Mouse (Mus musculus): Measurements from ENCODE around the gene Dhps. TPM values are rescaled to one million over a fixed set of nuclear protein-coding genes. Genes with fewer than 3 reads are reported as not detected.

The Dhps gene
- polyA plus RNA-seq (2015; fragmentation: Nextera tagmentation; extraction: Ambion mirVana), result 40.2 and 42.2 TPM in 2 replicates

DNA sequence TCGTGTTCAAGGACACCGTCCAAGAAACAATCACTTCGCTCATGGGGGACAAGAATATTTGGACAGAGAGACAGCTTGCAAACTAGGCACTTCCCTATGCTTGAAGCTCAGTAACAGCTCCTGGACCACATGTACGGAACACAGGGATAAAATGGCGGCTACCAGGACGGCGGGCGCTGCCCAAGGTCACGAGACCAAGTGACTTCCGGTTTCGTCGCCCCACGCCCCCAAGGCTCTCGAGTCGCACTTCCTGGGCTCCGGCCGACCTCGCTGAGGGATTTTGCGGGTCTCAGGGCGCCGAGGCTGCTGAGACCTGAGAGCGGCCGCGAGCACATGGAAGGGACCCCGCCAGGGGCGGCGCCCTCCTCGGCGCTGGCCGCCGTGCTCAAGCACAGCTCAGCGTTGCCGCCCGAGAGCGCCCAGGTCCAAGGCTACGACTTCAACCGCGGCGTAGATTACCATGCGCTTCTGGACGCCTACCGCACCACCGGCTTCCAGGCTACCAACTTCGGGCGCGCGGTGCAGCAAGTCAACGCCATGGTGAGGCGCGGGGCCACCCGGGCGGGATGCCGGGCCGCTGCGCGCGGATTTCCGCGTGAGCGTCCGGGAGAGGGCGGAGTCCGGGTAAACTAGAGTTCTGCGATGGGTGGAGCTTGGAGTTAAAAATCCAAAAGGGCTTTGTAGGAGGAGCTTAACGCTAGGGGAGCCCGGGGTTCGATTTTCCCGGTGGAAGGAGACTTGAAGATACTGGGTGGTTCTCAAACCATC, at the start of gene Dhps:
Gene Dhps, plus strand, starts transcription at position 244 of the 768 bp plus-strand sequence.
- peak; percentile 72 for TF ChIP-seq EP300 (optimal IDR thresholded peaks at IDR 0.05)
- TF ChIP-seq CTCF (IDR thresholded peaks at IDR 0.05; ENCODE audit: low read depth), result peak; percentile 54
- 0 out of 2 replicates have a peak, but pooled peaks cover 4% of the 10 kb centered on the region for H3K4me1 ChIP-seq (replicated peaks; ENCODE audit: control insufficient read depth, insufficient read depth)
- peak within 1 kb of the TSS; percentile 68 for H3K4me2 ChIP-seq (replicated peaks; ENCODE audit: low read depth)
- H3K4me3 ChIP-seq (ENCODE audit: low read depth, low read length), result peak within 1 kb of the TSS; percentile 90
- H3K9me3 ChIP-seq (ENCODE audit: control insufficient read depth, low read length), result no peaks in the 10 kb centered on the region
- under 1% methylated on average over 67 of the region's 68 CpGs for WGBS
- peak within 1 kb of the TSS; percentile 98 for H3K27ac ChIP-seq (replicated peaks)
- no peaks in the 10 kb centered on the region for H3K27me3 ChIP-seq (ENCODE audit: control insufficient read depth, insufficient read depth, low read length)
- peak within 1 kb of the TSS; percentile 94 for H3K9ac ChIP-seq (ENCODE audit: low read length)
- H3K36me3 ChIP-seq (ENCODE audit: control insufficient read depth, insufficient read depth, low read length), result peaks cover 11% of the 10 kb centered on the region; the same call in 1 of the 2 replicates
- ATAC-seq (ENCODE audit: low FRiP score, low TSS enrichment), result peak; percentile 90
- DNase-seq (ENCODE audit: low spot score), result peak; percentile 93

- H3K4me3 ChIP-seq (ENCODE audit: low read depth, low read length), result no peak overlapping the region
- H3K9ac ChIP-seq (ENCODE audit: low read length), result no peak overlapping the region
Observed at GRCm38 (mm10) chr8:85023846-85024245, 47.7 kb upstream of the Dhps start.

DNA sequence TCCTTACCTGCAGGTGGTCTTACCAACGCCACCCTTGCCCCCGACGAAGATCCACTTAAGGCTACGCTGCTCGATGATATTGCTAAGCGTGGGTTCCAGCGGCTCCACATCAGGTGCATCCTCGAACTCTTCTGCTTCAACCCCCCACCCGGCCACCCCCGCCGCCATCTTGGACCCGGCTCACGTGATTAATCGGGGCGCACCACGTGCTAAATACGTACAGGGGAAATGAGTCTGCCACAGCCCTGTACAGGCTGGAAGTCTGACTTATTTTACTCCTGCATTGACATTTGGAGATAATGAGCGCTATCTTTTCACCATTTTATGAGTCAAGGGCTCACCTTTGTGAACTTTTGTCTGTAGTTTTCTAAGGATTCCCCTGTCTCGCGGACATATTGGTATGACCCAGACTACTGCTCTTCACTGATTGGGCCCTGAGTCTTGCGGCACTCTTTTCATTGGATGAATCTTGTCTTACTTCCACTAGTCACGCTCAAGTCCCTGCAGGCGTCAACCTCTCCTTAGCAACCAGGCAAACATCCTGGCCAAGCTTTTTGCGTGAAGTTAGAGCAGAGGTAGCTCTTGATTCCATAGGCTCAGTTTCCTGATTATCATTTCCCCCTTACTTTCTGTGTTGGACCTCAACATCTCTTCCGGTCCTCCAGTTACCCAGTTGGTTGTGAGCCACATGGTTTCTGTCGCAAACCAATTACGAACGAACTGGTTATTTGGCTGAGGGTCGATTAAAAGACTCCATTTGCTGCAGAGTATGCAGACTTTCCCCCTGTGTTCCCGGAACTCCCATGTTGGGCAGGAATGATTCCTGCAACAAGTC, 46.2 kb upstream of the Dhps start, which contains the start of gene Asna1:
Gene Asna1, minus strand, starts transcription at position 184 of the 835 bp plus-strand sequence.
- WGBS, result 3% methylated on average over 30 of the region's 30 CpGs
- peak; percentile 92 for ATAC-seq (ENCODE audit: low FRiP score, low TSS enrichment)
- H3K27me3 ChIP-seq (ENCODE audit: control insufficient read depth, insufficient read depth, low read length), result no peaks in the 10 kb centered on the region

More at GRCm38 (mm10) chr8:85023846-85024245, 47.7 kb upstream of the Dhps start:
- Histone ChIP-seq H3K9me3 (ENCODE audit: control insufficient read depth, low read length) (no peaks in the 10 kb centered on the region), H3K4me2 (replicated peaks; ENCODE audit: low read depth) (peak overlapping the region; percentile 91; the same call in 1 of the 2 replicates), H3K27ac (replicated peaks) (no peak overlapping the region), H3K27me3 (ENCODE audit: control insufficient read depth, insufficient read depth, low read length) (no peaks in the 10 kb centered on the region), H3K4me1 (replicated peaks; ENCODE audit: control insufficient read depth, insufficient read depth) (peaks cover 3% of the 10 kb centered on the region; the same call in 1 of the 2 replicates), H3K36me3 (ENCODE audit: control insufficient read depth, insufficient read depth, low read length) (peaks cover 17% of the 10 kb centered on the region)
- no peak for ATAC-seq (ENCODE audit: low FRiP score, low TSS enrichment)
- 90% methylated on average over 3 of the region's 3 CpGs for WGBS
- no peak for DNase-seq (ENCODE audit: low spot score)
- no peak for TF ChIP-seq EP300 (optimal IDR thresholded peaks at IDR 0.05)

DNA sequence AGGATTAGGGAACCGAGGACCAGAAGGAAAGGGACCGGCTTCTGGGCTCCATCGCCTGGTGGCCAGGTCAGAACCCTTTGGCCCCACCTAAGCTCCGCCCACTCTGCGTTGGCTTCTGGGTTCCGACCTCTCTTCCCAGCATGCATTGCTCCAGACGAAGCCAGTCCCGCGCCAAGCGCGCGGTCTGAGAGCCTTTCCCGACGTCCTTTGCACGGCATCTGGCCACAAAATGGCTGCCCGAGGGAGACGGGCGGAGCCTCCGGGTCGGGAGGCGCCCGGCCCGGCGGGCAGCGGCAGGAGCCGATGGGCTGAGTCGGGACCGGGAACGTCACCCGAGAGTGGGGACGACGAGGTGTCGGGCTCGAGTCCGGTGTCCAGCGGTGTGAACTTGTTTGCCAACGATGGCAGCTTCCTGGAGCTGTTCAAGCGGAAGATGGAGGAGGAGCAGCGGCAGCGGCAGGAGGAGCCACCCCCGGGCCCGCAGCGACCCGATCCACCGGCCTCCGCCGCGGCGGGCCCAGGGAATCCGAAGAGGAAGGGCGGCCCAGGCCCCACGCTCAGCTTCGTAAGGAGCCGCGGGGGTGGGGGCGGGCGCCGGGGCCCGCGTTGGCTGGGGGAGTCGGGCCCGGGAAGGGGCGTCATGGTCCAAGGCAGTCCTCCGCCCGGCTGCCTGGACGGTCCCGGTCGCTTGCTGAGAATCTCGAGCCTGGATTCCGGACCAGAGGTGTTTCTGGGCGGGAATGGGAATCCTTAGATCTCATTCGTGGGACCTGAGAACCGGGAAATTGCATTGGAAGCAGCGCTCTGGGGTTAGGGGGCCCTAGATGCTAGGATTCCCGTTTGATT, 44.7 kb upstream of the Dhps start, which contains the start of gene Trir:
Gene Trir, plus strand, starts transcription at position 154 of the 846 bp plus-strand sequence.
- no peaks in the 10 kb centered on the region for H3K9me3 ChIP-seq (ENCODE audit: control insufficient read depth, low read length)
- peak within 1 kb of the TSS; percentile 99 for H3K9ac ChIP-seq (ENCODE audit: low read length)
- peaks cover 3% of the 10 kb centered on the region; the same call in 1 of the 2 replicates for H3K4me1 ChIP-seq (replicated peaks; ENCODE audit: control insufficient read depth, insufficient read depth)
- H3K4me2 ChIP-seq (replicated peaks; ENCODE audit: low read depth), result peak within 1 kb of the TSS; percentile 91
- H3K27ac ChIP-seq (replicated peaks), result peak within 1 kb of the TSS; percentile 95
- WGBS, result under 1% methylated on average over 65 of the region's 75 CpGs
- H3K4me3 ChIP-seq (ENCODE audit: low read depth, low read length), result peak within 1 kb of the TSS; percentile 99
- DNase-seq (ENCODE audit: low spot score), result peak; percentile 96
- no peak for TF ChIP-seq CTCF (IDR thresholded peaks at IDR 0.05; ENCODE audit: low read depth)
- TF ChIP-seq EP300 (optimal IDR thresholded peaks at IDR 0.05), result no peak
- H3K36me3 ChIP-seq (ENCODE audit: control insufficient read depth, insufficient read depth, low read length), result peaks cover 14% of the 10 kb centered on the region
- ATAC-seq (ENCODE audit: low FRiP score, low TSS enrichment), result peak; percentile 83
- no peaks in the 10 kb centered on the region for H3K27me3 ChIP-seq (ENCODE audit: control insufficient read depth, insufficient read depth, low read length)

More for the DNA sequence above, 46.2 kb upstream of the Dhps start, which contains the start of gene Asna1:
- H3K9me3 ChIP-seq (ENCODE audit: control insufficient read depth, low read length), result no peaks in the 10 kb centered on the region
- H3K27ac ChIP-seq (replicated peaks), result peak within 1 kb of the TSS; percentile 95
- H3K9ac ChIP-seq (ENCODE audit: low read length), result peak within 1 kb of the TSS; percentile 81
- DNase-seq (ENCODE audit: low spot score), result peak; percentile 85
- peak within 1 kb of the TSS; percentile 91 for H3K4me2 ChIP-seq (replicated peaks; ENCODE audit: low read depth)
- H3K36me3 ChIP-seq (ENCODE audit: control insufficient read depth, insufficient read depth, low read length), result peaks cover 12% of the 10 kb centered on the region
- peaks cover 3% of the 10 kb centered on the region; the same call in 1 of the 2 replicates for H3K4me1 ChIP-seq (replicated peaks; ENCODE audit: control insufficient read depth, insufficient read depth)
- H3K4me3 ChIP-seq (ENCODE audit: low read depth, low read length), result peak within 1 kb of the TSS; percentile 79
- TF ChIP-seq EP300 (optimal IDR thresholded peaks at IDR 0.05) (no peak), CTCF (IDR thresholded peaks at IDR 0.05; ENCODE audit: low read depth) (no peak)

GRCm38 (mm10) chr8:85027516-85027855, 44.1 kb upstream of the Dhps start:
- Histone ChIP-seq H3K4me2 (replicated peaks; ENCODE audit: low read depth) (peak overlapping the region; percentile 91), H3K4me3 (ENCODE audit: low read depth, low read length) (peak overlapping the region; percentile 99), H3K9ac (ENCODE audit: low read length) (peak overlapping the region; percentile 99), H3K4me1 (replicated peaks; ENCODE audit: control insufficient read depth, insufficient read depth) (peaks cover 3% of the 10 kb centered on the region; the same call in 1 of the 2 replicates), H3K36me3 (ENCODE audit: control insufficient read depth, insufficient read depth, low read length) (peaks cover 20% of the 10 kb centered on the region), H3K27me3 (ENCODE audit: control insufficient read depth, insufficient read depth, low read length) (no peaks in the 10 kb centered on the region), H3K27ac (replicated peaks) (peak overlapping the region; percentile 95), H3K9me3 (ENCODE audit: control insufficient read depth, low read length) (no peaks in the 10 kb centered on the region)
- ATAC-seq (ENCODE audit: low FRiP score, low TSS enrichment) (no peak), DNase-seq (ENCODE audit: low spot score) (peak; percentile 46)
- no peak for TF ChIP-seq CTCF (IDR thresholded peaks at IDR 0.05; ENCODE audit: low read depth)
- no peak for TF ChIP-seq EP300 (optimal IDR thresholded peaks at IDR 0.05)
- 2% methylated on average over 13 of the region's 13 CpGs for WGBS

Data from stomach, postnatal 0 days (tissue).